Mouse (Mus musculus): ENCODE measurements around the gene Tcp11.
A peak's percentile ranks its signal among the peaks of the same experiment; 100 is the strongest.

The Tcp11 gene

GRCm38 (mm10) chr17:28036813-28037756 is 43.4 kb downstream of the Tcp11 start:
- no peak for DNase-seq

- DNase-seq, result no peak
These were observed 45.5 kb downstream of the Tcp11 start for GRCm38 (mm10) chr17:28034986-28035385.

- DNase-seq, result no peak
These were observed 47.3 kb downstream of the Tcp11 start for GRCm38 (mm10) chr17:28033046-28033580.

GRCm38 (mm10) chr17:28032219-28032618 is 48.2 kb downstream of the Tcp11 start:
- DNase-seq, result no peak

- no peak for DNase-seq
These were observed 49.0 kb downstream of the Tcp11 start for GRCm38 (mm10) chr17:28031281-28031941.

- DNase-seq, result no peak
These were observed 50.0 kb downstream of the Tcp11 start for GRCm38 (mm10) chr17:28030446-28030845.

- DNase-seq, result no peak
These were observed 51.1 kb downstream of the Tcp11 start for GRCm38 (mm10) chr17:28029308-28029707.

- no peak for DNase-seq
These were observed 52.2 kb downstream of the Tcp11 start for GRCm38 (mm10) chr17:28028236-28028635.

- no peak for DNase-seq
These were observed 53.2 kb downstream of the Tcp11 start for GRCm38 (mm10) chr17:28027197-28027596.

GRCm38 (mm10) chr17:28026111-28026872 is 54.1 kb downstream of the Tcp11 start:
- peak; percentile 74 for DNase-seq

- peak; percentile 72 for DNase-seq
These were observed 54.9 kb downstream of the Tcp11 start for GRCm38 (mm10) chr17:28025541-28025961.

- DNase-seq, result peak; percentile 77
These were observed 57.4 kb downstream of the Tcp11 start for GRCm38 (mm10) chr17:28022854-28023655.

GRCm38 (mm10) chr17:28021911-28022310 is 58.5 kb downstream of the Tcp11 start:
- peak; percentile 69 for DNase-seq

- DNase-seq, result no peak
These were observed 60.4 kb downstream of the Tcp11 start for GRCm38 (mm10) chr17:28019785-28020696.

- DNase-seq, result no peak
These were observed 61.7 kb downstream of the Tcp11 start for GRCm38 (mm10) chr17:28018776-28019175.

GRCm38 (mm10) chr17:28018344-28018743 is 62.1 kb downstream of the Tcp11 start:
- no peak for DNase-seq

All from kidney, adult 18-20 months (tissue).